Mouse (Mus musculus) limb, embryonic 14.5 days (tissue): Measurements from ENCODE around the gene Steap4. TPM values are rescaled to one million over a fixed set of nuclear protein-coding genes. Genes with fewer than 3 reads are reported as not detected.
"Not testable (repeated sequence)": the region's sequence is repeated elsewhere in the genome, so short reads cannot be mapped to it uniquely, and the experiment has no call there.

ENCODE experiments used
- ATAC-seq: fragments of 200-750 bp; cut with Nextera tagmentation; 2 replicates; pipeline ENCODE4 v1.8.0; 2017; ENCODE audit warnings: low read depth, moderate number of reproducible peaks, moderate TSS enrichment; ENCODE audit not compliant: low FRiP score
- DNase-seq: peaks from one replicate; pipeline ENCODE4 v3.0.0-alpha.2; 2015; ENCODE audit warnings: low spot score
- H3K27ac ChIP-seq: fragments of 300-500 bp; sonication (generic); replicated peaks from 2 replicates; pipeline ENCODE4 v1.5.1; 2014; ENCODE audit warnings: low read depth, mild to moderate bottlenecking, low read length, moderate library complexity, mixed read lengths
- H3K27me3 ChIP-seq: fragments of 300-500 bp; sonication (generic); 2 replicates; pipeline ENCODE4 v1.6.1; 2014; ENCODE audit warnings: low read length, mixed read lengths; ENCODE audit not compliant: control insufficient read depth, insufficient read depth
- H3K36me3 ChIP-seq: fragments of 300-500 bp; sonication (generic); 2 replicates; pipeline ENCODE4 v1.6.1; 2014; ENCODE audit warnings: mild to moderate bottlenecking, low read length, moderate library complexity, mixed read lengths; ENCODE audit not compliant: control insufficient read depth, insufficient read depth
- H3K4me1 ChIP-seq: fragments of 300-500 bp; sonication (generic); 2 replicates; pipeline ENCODE4 v1.6.1; 2014; ENCODE audit warnings: antibody characterized with exemption, low read length, mixed read lengths; ENCODE audit not compliant: control insufficient read depth, insufficient read depth
- H3K4me2 ChIP-seq: fragments of 300-500 bp; sonication (generic); replicated peaks from 2 replicates; pipeline ENCODE4 v1.6.1; 2014; ENCODE audit warnings: low read depth, mild to moderate bottlenecking, low read length, moderate library complexity; ENCODE audit not compliant: severe bottlenecking
- H3K4me3 ChIP-seq: fragments of 300-500 bp; sonication (generic); replicated peaks from 2 replicates; pipeline ENCODE4 v1.5.1; 2014; ENCODE audit warnings: low read length
- H3K9ac ChIP-seq: fragments of 300-500 bp; sonication (generic); 2 replicates; pipeline ENCODE4 v1.6.1; 2014; ENCODE audit warnings: mild to moderate bottlenecking, low read depth, low read length, moderate library complexity; ENCODE audit not compliant: severe bottlenecking
- H3K9me3 ChIP-seq: fragments of 300-500 bp; sonication (generic); 2 replicates; pipeline ENCODE4 v1.6.1; 2016; ENCODE audit warnings: low read length; ENCODE audit not compliant: control insufficient read depth
- POLR2A ChIP-seq: fragments of 200-500 bp; IDR thresholded peaks from 2 replicates; pipeline ENCODE4 v1.8.0; 2012; ENCODE audit warnings: inconsistent platforms, mild to moderate bottlenecking, moderate library complexity, borderline replicate concordance; ENCODE audit not compliant: insufficient read depth, insufficient read length; ENCODE audit errors: extremely low read depth
- WGBS: fragments of 180-500 bp; shearing (Covaris S2); extraction: QIAGEN DNeasy Blood & Tissue Kit; methylation state at CpG from one replicate; pipeline ENCODE4 v1.1.7; 2014; 5-methylcytosine and 5-hydroxymethylcytosine counted together
- polyA plus RNA-seq, 2 experiments: library from polyadenylated mRNA; depleted of rRNA in 1 of 2; stranded (reverse) in 1 of 2; unstranded in 1 of 2; fragments of >200 nt; fragmentation: Nextera tagmentation in 1 of 2; extraction: Ambion mirVana in 1 of 2; gene quantifications; 2 replicates each; pipeline versions ENCODE4 v1.2.1 to v1.2.3; 2012 to 2014

Gene Steap4
- polyA plus RNA-seq, 2 experiments: 9.3 TPM

DNA sequence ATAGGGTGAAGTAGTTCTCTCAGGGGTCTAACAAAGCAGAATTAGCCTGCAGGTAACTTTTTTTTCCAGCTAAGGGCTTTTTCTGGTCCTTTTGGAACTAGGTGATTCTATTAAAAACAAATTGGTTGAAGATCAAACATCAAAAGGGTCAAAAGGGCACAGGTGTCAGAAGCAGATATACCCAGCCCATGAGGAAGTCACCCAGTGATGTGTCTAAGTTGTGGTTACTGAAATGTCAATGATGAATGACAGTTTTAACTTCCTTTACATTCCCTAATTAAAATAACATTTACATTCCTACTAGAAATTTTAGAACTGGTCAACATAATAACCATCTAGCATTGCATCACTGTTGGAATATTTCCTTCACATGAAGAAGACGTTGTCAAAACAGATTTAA lies 27.7 kb downstream of the Steap4 start:
- no peaks in the 10 kb centered on the region for H3K4me1 ChIP-seq
- no peak overlapping the region for H3K27ac ChIP-seq
- no peak overlapping the region for H3K4me2 ChIP-seq
- DNase-seq: no peak
- no peak for TF ChIP-seq POLR2A
- H3K4me3 ChIP-seq: no peak overlapping the region
- H3K9me3 ChIP-seq: no peaks in the 10 kb centered on the region
- no peaks in the 10 kb centered on the region for H3K27me3 ChIP-seq
- 77% methylated on average over 1 of the region's 1 CpGs for WGBS
- H3K9ac ChIP-seq: no peak overlapping the region
- no peak for ATAC-seq
- H3K36me3 ChIP-seq: no peaks in the 10 kb centered on the region

DNA sequence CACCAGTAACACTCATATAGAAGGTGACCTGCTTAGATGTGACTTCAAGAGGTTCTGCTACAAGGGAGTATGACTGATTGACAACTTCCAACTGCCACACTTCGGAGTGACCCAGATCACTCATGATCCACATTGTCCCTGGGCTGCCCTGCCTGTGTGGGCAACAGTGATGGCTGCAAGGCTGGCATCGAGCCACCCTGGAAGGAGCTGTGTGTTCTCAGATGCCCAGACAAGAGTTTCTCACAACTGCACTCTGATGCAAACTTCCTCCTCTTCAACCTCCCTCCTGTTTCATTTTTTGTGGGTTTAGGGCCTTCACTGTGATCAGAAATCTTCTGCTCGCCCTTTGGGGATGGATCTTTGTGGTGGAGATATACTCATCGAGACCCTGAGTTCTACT lies 28.2 kb downstream of the Steap4 start:
- Histone ChIP-seq H3K36me3 (no peaks in the 10 kb centered on the region), H3K27ac (no peak overlapping the region), H3K4me3 (no peak overlapping the region), H3K9ac (no peak overlapping the region), H3K9me3 (no peaks in the 10 kb centered on the region), H3K4me1 (no peaks in the 10 kb centered on the region), H3K27me3 (no peaks in the 10 kb centered on the region), H3K4me2 (no peak overlapping the region)
- no peak for TF ChIP-seq POLR2A
- 87% methylated on average over 4 of the region's 4 CpGs for WGBS
- ATAC-seq: no peak
- no peak for DNase-seq

DNA sequence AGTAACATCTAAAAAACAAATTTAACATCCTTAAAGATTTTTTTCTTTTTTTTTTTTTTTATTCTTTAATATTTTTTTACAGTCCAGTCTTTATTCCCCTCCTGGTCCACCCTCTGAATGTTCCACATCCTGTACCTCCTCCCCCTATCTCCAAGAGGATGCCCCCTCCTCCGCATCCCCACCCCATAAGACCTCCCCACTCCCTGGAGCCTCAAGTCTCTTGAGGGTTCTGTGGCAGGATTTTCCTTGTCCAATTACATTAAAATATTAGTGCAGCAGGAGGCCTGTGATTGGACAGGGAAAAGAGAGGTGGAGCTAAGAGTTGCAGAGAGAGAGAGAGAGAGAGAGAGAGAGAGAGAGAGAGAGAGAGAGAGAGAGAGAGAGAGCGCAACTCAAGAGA lies 31.4 kb downstream of the Steap4 start:
- not testable (repeated sequence) for H3K4me1 ChIP-seq, H3K4me2 ChIP-seq, H3K36me3 ChIP-seq, H3K9ac ChIP-seq, H3K27me3 ChIP-seq, H3K27ac ChIP-seq, H3K4me3 ChIP-seq, ATAC-seq, H3K9me3 ChIP-seq, DNase-seq
- WGBS: 81% methylated on average over 2 of the region's 2 CpGs

DNA sequence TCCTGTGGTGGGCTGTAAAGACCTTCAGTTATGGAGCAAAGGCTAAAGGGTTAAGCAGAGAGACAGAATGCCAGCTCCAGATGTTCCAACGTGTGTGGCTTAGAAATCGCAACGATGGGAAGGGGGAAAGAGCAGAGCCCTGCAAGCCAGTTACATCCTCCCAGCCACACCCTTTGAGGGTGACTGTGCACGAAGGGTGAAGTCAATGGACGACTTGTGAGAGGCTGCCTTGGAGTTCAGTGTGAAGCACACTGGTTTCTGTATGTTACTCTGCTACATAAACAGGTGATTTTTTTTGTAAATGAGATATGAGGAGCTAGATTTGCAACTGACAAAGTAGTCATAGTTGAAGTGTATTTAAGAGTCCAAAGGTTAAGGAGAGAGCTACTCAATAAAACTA lies 33.5 kb downstream of the Steap4 start:
- H3K36me3 ChIP-seq: no peaks in the 10 kb centered on the region
- 25% methylated on average over 5 of the region's 5 CpGs for WGBS
- H3K27me3 ChIP-seq: no peaks in the 10 kb centered on the region
- no peak overlapping the region for H3K9ac ChIP-seq
- TF ChIP-seq POLR2A: no peak
- no peaks in the 10 kb centered on the region for H3K9me3 ChIP-seq
- ATAC-seq (no peak), DNase-seq (no peak)
- H3K27ac ChIP-seq: no peak overlapping the region
- H3K4me1 ChIP-seq: no peaks in the 10 kb centered on the region
- no peak overlapping the region for H3K4me3 ChIP-seq
- no peak overlapping the region for H3K4me2 ChIP-seq

DNA sequence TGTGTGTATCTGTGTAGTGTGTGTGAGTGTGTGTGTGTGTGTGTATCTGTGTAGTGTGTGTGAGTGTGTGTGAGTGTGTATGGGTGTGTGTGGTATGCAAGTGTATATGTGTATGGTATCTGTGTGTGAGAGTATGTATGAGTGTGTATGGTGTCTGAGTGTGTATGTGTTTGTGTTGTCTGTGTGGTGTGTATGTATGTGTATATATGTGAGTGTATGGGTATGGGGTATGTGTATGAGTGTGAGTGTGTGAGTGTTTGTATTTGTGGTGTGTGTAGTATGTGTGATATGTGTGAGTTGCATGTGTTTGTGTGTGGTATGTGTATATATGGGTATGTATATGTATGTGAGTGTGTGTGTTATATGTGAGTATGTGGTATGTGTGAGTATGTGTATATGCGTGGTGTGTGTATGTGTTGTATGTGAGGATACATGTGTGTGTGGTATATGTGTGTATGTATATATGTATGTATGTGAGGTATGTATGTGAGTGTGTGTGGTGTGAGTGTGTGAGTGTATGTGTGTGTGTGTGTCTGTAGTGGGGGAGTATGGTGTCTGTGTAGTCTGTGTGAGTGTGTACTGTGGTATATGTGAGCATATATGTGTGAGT lies 35.1 kb downstream of the Steap4 start:
- ATAC-seq: no peak
- WGBS: 91% methylated on average over 1 of the region's 1 CpGs
- Histone ChIP-seq H3K4me3 (no peak overlapping the region), H3K27me3 (no peaks in the 10 kb centered on the region), H3K4me1 (no peaks in the 10 kb centered on the region), H3K36me3 (no peaks in the 10 kb centered on the region), H3K4me2 (no peak overlapping the region), H3K9ac (no peak overlapping the region), H3K9me3 (no peaks in the 10 kb centered on the region), H3K27ac (no peak overlapping the region)
- no peak for TF ChIP-seq POLR2A
- no peak for DNase-seq
